Mouse (Mus musculus) embryonic facial prominence, embryonic 12.5 days (tissue): Measurements from ENCODE around the gene Mob3a. TPM values are rescaled to one million over a fixed set of nuclear protein-coding genes. Genes with fewer than 3 reads are reported as not detected.
A peak's percentile ranks its signal among the peaks of the same experiment; 100 is the strongest.

Source experiments
- ATAC-seq: fragments of 200-750 bp; cut with Nextera tagmentation; 2 replicates; pipeline ENCODE4 v1.8.0; 2017; ENCODE audit not compliant: insufficient number of reproducible peaks, insufficient read depth, low FRiP score, low TSS enrichment
- H3K27ac ChIP-seq: fragments of 300-500 bp; sonication (generic); 2 replicates; pipeline ENCODE4 v1.5.1; 2016; ENCODE audit warnings: mild to moderate bottlenecking
- H3K27me3 ChIP-seq: fragments of 300-500 bp; sonication (generic); 2 replicates; pipeline ENCODE4 v1.6.1; 2016; ENCODE audit warnings: mild to moderate bottlenecking, moderate library complexity
- H3K36me3 ChIP-seq: fragments of 300-500 bp; sonication (generic); 2 replicates; pipeline ENCODE4 v1.6.1; 2016; ENCODE audit warnings: mild to moderate bottlenecking
- H3K4me1 ChIP-seq: fragments of 300-500 bp; sonication (generic); 2 replicates; pipeline ENCODE4 v1.6.1; 2016
- H3K4me2 ChIP-seq: fragments of 300-500 bp; sonication (generic); replicated peaks from 2 replicates; pipeline ENCODE4 v1.6.1; 2016; ENCODE audit warnings: mild to moderate bottlenecking, moderate library complexity
- H3K4me3 ChIP-seq: fragments of 300-500 bp; sonication (generic); 2 replicates; pipeline ENCODE4 v1.5.1; 2016; ENCODE audit warnings: mild to moderate bottlenecking
- H3K9ac ChIP-seq: fragments of 300-500 bp; sonication (generic); 2 replicates; pipeline ENCODE4 v1.6.1; 2016; ENCODE audit warnings: mild to moderate bottlenecking, moderate library complexity
- H3K9me3 ChIP-seq: fragments of 300-500 bp; sonication (generic); 2 replicates; pipeline ENCODE4 v1.6.1; 2016; ENCODE audit warnings: mild to moderate bottlenecking, moderate library complexity
- WGBS: fragments of 180-500 bp; shearing (Covaris S2); methylation state at CpG from one replicate; pipeline ENCODE4 v1.1.7; 2016; 5-methylcytosine and 5-hydroxymethylcytosine counted together
- polyA plus RNA-seq: library from polyadenylated mRNA; unstranded; fragments of >200 nt; fragmentation: Nextera tagmentation; extraction: Ambion mirVana; gene quantifications from 2 replicates; pipeline ENCODE4 v1.2.1, GENCODE M21; 2016

The Mob3a gene
- polyA plus RNA-seq, 1 experiment from 2014 or later: 57.4 TPM

DNA sequence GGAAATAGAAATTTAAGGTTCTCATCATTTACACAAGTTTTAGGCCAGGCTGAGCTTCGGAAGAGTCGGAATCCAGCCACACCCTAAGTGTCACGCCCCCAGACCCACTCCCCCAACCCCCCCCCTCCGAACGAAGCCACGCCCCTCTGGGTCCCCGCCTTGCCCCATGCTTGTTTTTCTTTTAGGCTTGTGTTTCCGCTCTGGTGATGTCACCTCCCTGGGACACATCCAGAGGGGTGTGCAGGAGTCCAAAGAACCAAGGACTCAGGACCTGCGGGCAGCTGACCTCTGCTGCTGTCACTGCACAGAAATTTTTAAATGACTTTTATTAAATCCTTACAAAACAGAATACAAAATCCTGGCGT, 36.8 kb downstream of the Mob3a start:
- peak overlapping the region; percentile 77 for H3K27ac ChIP-seq
- peaks cover 45% of the 10 kb centered on the region for H3K36me3 ChIP-seq
- H3K4me2 ChIP-seq: peak overlapping the region; percentile 17; the same call in 1 of the 2 replicates
- WGBS: 18% methylated on average over 10 of the region's 10 CpGs
- peaks cover 16% of the 10 kb centered on the region for H3K4me1 ChIP-seq
- H3K27me3 ChIP-seq: no peaks in the 10 kb centered on the region
- no peak overlapping the region for H3K4me3 ChIP-seq
- H3K9me3 ChIP-seq: no peaks in the 10 kb centered on the region
- no peak for ATAC-seq
- no peak overlapping the region for H3K9ac ChIP-seq

DNA sequence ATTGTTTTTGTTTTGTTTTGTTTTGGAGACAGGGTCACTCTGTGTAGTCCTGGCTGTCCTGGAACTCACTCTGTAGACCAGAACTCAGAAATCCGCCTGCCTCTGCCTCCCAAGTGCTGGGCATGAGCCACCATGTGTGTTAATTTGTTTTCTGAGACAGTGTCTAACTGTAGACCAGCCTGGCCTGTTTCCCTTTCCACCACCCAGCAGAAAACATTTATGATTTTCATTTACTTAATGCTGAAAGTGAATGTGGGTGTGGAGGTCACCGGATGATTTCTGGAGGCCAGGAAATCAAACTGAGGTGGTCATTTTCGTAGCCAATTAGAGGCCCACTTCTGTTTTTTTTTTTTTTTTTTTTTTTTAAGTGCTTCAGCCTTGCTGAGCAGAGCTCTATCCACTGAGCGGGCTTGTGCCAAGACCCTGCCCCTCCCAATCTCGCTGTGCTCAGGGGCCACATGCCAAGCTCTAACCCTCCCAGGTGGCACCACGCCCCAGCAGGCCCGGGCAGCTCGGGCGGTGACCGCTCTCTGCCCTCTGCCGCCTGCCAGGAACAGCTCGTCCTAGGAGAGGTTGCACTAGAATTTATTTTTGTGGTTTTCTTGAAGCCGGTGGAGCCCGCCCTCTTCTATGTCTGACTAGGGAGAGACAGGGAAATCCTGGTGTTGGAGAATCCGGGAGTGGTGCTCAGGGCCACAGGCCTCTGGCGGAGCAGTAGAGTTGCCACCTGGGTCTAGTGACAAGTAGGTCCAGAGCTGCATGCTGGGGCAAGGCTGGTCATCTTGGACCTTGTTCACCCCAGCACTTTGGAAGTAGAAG, 37.4 kb downstream of the Mob3a start:
- peaks cover 39% of the 10 kb centered on the region for H3K36me3 ChIP-seq
- peak overlapping the region; percentile 17; the same call in 1 of the 2 replicates for H3K4me2 ChIP-seq
- no peak for ATAC-seq
- no peaks in the 10 kb centered on the region for H3K27me3 ChIP-seq
- WGBS: 33% methylated on average over 16 of the region's 16 CpGs
- peaks cover 16% of the 10 kb centered on the region for H3K4me1 ChIP-seq
- no peak overlapping the region for H3K9ac ChIP-seq
- no peaks in the 10 kb centered on the region for H3K9me3 ChIP-seq
- H3K27ac ChIP-seq: peak overlapping the region; percentile 77
- H3K4me3 ChIP-seq: no peak overlapping the region

DNA sequence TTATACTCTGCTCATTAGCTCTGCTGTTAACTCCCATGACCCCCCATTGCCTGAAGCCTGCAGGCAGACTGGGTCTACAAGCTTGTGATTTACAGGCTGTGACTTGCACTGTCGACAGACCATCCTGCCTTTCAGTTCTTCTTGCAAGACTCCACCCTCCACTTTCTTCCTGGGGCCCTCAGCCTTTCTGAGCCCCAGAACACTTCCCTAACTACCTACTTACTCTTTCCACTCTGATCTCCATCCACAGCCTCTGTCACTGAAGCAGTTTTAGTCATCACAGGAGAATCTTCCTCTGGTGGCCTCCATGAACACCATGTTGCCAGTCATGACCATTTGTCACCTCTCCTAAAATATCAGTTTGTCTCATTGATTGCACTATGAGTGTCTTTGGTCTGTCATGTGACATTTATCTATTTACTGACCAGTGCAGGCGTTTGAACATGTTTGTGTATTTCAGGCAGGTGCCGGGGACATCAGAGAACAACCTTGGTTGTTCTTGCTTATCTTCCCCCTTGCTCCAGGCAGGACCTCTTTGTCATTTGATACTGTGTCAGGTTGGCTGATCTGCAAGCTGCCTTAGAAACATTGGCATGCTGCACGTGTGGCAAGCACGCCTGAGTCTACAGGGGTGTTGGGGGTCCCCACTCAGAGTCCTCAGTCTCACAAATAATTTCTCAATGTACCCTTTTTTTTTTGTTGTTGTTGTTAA, 38.1 kb downstream of the Mob3a start:
- peaks cover 16% of the 10 kb centered on the region for H3K4me1 ChIP-seq
- no peaks in the 10 kb centered on the region for H3K27me3 ChIP-seq
- H3K4me2 ChIP-seq: no peak overlapping the region
- peaks cover 32% of the 10 kb centered on the region for H3K36me3 ChIP-seq
- no peak overlapping the region for H3K4me3 ChIP-seq
- 53% methylated on average over 5 of the region's 5 CpGs for WGBS
- H3K9me3 ChIP-seq: no peaks in the 10 kb centered on the region
- peak overlapping the region; percentile 64; the same call in 1 of the 2 replicates for H3K27ac ChIP-seq
- no peak for ATAC-seq
- H3K9ac ChIP-seq: no peak overlapping the region

DNA sequence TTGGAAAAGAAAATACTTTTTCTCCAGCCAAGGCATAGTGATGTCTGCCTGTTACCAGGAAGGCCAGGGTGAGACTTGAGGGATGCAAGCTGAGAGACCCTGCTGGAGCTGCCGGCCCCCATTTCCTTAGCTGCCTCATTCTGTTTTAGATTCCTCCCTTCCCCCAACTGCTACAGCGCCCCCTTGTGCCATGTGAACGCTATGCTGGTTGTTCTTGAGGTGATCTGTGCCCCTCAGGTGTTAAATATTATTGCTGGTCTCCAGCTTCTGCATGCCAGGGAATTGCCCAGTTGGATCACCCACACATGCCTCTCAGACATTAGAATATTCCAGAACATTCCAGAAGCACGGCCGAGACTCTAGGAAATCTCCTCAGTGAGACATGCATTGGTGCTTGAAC, 40.6 kb downstream of the Mob3a start:
- H3K9me3 ChIP-seq: no peaks in the 10 kb centered on the region
- no peaks in the 10 kb centered on the region for H3K27me3 ChIP-seq
- no peak overlapping the region for H3K4me3 ChIP-seq
- peaks cover 22% of the 10 kb centered on the region for H3K4me1 ChIP-seq
- H3K4me2 ChIP-seq: no peak overlapping the region
- ATAC-seq: no peak
- H3K36me3 ChIP-seq: peaks cover 7% of the 10 kb centered on the region; the same call in 1 of the 2 replicates
- no peak overlapping the region for H3K27ac ChIP-seq
- 32% methylated on average over 5 of the region's 5 CpGs for WGBS
- H3K9ac ChIP-seq: no peak overlapping the region

DNA sequence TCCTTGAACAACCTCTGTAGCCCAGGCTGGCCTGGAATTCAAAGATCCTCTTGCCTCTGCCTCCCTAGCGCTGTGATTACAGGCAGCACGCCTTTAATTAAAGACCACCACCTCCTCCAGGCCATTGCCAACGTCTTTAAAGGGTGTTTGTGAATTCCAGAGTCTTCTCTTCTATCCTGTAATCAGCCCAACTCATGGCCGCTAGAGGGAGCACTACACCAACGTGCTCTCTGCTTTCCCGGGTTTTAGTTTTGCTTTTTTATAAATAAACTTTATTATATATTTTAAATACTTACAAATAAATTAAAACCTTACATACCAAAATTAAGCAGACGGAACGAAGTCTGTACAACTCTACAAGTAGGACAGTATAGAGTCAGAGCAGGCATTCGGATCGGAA, 42.6 kb downstream of the Mob3a start:
- Histone ChIP-seq H3K4me1 (peaks cover 26% of the 10 kb centered on the region), H3K4me3 (no peak overlapping the region), H3K27me3 (no peaks in the 10 kb centered on the region), H3K4me2 (no peak overlapping the region), H3K9ac (no peak overlapping the region), H3K9me3 (no peaks in the 10 kb centered on the region), H3K36me3 (no peaks in the 10 kb centered on the region), H3K27ac (no peak overlapping the region)
- ATAC-seq: no peak
- 14% methylated on average over 10 of the region's 10 CpGs for WGBS

DNA sequence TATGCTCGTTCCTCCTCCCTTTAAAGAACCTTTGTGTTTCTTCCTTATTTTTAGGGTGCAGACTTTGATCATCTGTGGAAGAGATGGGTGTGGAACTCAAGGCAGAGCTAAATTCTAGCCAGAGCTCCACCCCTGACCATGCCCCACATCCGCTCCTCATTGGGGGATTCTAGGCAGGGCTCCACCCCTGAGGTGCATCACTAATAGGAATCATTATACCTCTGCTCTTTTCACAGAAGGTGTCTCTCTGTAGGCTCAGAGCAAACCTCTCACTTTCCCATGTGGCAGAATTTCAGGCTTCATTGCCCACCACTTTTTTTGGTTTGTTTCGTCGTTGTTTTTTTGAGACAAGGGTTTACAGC, 43.0 kb downstream of the Mob3a start:
- H3K36me3 ChIP-seq: no peaks in the 10 kb centered on the region
- no peaks in the 10 kb centered on the region for H3K27me3 ChIP-seq
- H3K4me3 ChIP-seq: no peak overlapping the region
- no peak overlapping the region for H3K9ac ChIP-seq
- no peaks in the 10 kb centered on the region for H3K9me3 ChIP-seq
- H3K4me1 ChIP-seq: peaks cover 27% of the 10 kb centered on the region
- no peak overlapping the region for H3K27ac ChIP-seq
- H3K4me2 ChIP-seq: no peak overlapping the region
- WGBS: 69% methylated on average over 4 of the region's 4 CpGs
- ATAC-seq: no peak

DNA sequence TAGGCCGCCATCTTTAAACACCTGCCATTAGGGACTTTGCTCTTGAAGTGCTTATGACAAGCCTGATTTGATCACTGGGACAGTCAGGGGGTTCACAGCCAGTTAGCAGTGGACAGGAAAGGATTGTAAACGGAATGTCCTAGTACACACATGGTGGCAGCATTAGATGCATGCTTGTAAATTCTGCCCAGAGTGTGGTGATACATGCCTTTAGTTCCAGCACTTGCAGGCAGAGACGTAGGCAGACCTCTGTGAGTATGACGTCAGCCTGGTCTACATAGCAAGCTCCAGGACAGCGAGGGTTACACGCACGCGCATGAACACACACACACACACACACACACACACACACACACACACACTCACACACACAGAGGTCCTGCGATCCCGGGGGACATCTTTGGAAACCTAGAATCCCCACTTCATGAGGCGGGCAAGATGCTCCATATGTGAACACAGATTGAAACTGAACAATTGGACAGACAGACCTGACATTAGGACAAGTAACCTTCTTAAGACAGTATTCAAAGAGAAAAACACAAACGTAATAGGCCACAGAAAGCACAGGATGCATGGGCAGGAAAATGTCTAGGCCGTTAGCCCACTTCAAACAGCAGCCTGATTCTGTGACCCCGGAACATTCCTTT, 43.5 kb downstream of the Mob3a start:
- WGBS: 86% methylated on average over 14 of the region's 14 CpGs
- Histone ChIP-seq H3K9ac (no peak overlapping the region), H3K27ac (no peak overlapping the region), H3K4me2 (no peak overlapping the region), H3K9me3 (no peaks in the 10 kb centered on the region), H3K4me1 (peaks cover 27% of the 10 kb centered on the region), H3K27me3 (no peaks in the 10 kb centered on the region), H3K4me3 (no peak overlapping the region), H3K36me3 (no peaks in the 10 kb centered on the region)
- ATAC-seq: no peak

DNA sequence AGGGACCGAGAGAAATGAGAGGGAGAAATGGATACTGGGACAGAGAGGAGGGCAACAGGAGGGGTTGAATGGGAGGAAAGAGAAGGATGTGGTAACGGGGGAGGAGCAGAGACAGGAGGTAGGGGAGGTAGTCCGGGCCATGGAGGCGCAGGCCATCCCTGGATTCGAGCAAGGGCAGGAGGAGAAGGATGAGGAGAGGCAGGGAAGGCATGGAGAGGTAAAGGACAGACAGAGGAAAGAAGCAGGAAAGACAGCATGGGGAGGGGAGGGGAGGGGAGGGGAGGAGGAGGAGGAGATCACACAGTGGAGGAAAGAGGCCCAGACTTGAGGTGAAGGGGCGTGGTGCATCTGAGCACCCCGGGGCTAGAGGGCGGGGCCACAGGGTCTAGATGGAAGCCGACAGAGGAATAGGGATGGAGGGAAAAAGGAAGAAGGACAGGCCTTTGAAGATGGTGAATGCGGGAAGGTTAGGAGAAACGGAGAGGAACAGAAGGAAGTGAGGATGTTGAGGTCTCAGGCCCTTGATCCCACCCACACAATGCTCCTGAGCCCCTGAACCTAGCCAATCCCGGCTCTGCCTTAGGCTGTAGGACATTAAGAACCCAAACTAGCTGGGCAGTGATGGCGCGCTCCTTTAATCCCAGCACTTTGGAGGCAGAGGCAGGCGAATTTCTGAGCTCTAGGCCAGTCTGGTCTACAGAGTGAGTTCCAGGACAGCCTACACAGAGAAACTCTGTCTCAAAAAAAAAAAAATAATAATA, 44.7 kb downstream of the Mob3a start, which contains the start of gene Btbd2:
Btbd2 (minus strand) TSS at position 209 of the 761 bp plus-strand sequence.
- H3K4me3 ChIP-seq: peak within 1 kb of the TSS; percentile 94
- peak; percentile 57 for ATAC-seq
- H3K4me1 ChIP-seq: peaks cover 23% of the 10 kb centered on the region
- H3K4me2 ChIP-seq: peak within 1 kb of the TSS; percentile 89
- H3K9me3 ChIP-seq: no peaks in the 10 kb centered on the region
- H3K9ac ChIP-seq: peak within 1 kb of the TSS; percentile 99
- H3K27ac ChIP-seq: peak within 1 kb of the TSS; percentile 93
- no peaks in the 10 kb centered on the region for H3K36me3 ChIP-seq
- WGBS: 16% methylated on average over 15 of the region's 15 CpGs
- H3K27me3 ChIP-seq: no peaks in the 10 kb centered on the region

DNA sequence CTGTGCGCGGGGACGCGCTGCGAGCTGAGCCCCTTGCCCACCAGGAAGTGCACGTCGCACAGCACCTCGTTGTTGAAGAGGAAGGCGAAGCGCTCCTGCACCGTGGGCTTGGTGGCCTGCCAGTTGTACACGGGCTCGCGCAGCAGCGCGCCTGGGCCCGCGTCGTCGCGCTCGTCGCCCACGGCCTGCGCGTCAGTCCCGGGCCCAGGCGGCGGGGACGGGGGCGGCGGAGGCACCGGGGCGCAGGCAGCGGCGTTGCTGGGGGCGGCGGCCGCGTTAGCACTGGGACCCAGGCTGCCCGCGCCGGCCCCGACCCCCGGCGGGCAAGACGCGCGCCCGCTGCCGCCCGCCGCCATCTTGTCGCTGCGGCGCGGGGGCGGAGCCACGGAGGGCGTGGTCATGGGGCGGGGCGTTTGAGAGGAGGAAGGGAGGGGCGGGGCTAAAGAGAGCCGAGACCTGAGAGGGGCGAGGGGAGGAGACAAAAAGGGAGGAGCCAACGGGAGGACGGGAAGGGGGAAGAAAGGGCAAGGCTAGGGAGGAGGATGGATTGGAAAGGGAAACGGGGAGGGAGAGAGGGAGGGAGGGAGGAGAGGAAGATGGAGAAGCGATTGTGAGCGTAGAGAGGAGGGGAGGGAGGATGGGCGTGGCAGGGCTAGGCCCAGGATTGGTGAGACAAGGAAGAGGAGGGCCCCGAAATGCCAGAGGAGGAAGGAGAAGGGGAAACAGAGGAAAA, 45.5 kb downstream of the Mob3a start:
- ATAC-seq: peak; percentile 79
- peak overlapping the region; percentile 89 for H3K4me2 ChIP-seq
- 2% methylated on average over 70 of the region's 72 CpGs for WGBS

DNA sequence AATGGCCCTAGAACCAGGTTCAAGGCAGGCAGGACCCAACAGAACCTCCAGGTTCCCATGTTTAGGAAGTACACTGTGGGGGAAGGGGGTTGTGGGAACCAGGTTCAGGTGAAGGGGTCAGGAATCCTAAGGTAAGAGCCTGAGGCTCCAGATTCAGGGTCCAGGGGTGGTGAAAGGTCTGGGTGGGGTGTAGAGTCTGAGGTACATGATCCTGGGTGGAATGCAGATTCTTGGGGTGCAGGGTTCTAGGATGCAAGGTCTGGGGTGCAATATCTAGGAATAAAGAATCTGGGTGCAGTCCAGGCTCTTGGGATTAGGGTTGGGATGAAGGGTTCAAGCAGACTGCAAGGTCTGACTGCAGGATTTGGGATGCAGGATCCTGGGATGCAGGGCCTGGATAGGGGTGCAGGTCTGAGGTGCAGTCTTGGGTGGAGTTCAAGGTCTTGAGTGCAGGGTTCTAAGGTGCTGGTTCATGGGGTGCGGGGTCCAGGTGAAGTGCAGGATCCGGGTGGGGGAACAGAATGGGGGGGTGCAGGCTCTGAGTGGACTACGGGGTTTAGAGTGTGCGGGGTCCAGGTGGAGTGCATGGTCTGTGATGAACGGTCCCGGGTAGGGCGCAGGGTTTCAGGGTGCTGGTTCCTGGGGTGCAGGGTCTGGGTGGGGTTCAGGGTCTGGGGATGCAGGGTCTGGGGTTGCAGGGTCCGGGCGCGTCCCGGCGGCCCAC, 46.2 kb downstream of the Mob3a start:
- Histone ChIP-seq H3K9ac (peak overlapping the region; percentile 99), H3K4me3 (peak overlapping the region; percentile 94), H3K4me2 (peak overlapping the region; percentile 89), H3K36me3 (peaks cover 9% of the 10 kb centered on the region), H3K27me3 (no peaks in the 10 kb centered on the region), H3K9me3 (no peaks in the 10 kb centered on the region), H3K4me1 (peaks cover 23% of the 10 kb centered on the region), H3K27ac (peak overlapping the region; percentile 87)
- WGBS: 8% methylated on average over 12 of the region's 12 CpGs
- ATAC-seq: peak; percentile 61

More for the DNA sequence above, 45.5 kb downstream of the Mob3a start:
- Histone ChIP-seq H3K9me3 (no peaks in the 10 kb centered on the region), H3K36me3 (0 out of 2 replicates have a peak, but pooled peaks cover 1% of the 10 kb centered on the region), H3K27ac (peak overlapping the region; percentile 93), H3K9ac (peak overlapping the region; percentile 99), H3K4me3 (peak overlapping the region; percentile 94), H3K4me1 (peaks cover 23% of the 10 kb centered on the region), H3K27me3 (no peaks in the 10 kb centered on the region)
